Mouse (Mus musculus): ENCODE data around the gene Samd4. TPM values are rescaled to one million over a fixed set of nuclear protein-coding genes. Genes with fewer than 3 reads are reported as not detected.

Samd4 gene
- polyA plus RNA-seq, 1 experiment from 2014 or later, result 0.34 TPM

GRCm38 (mm10) chr14:47154303-47154702 lies 271.6 kb downstream of the Samd4 start:
- no peak overlapping the region for H3K9ac ChIP-seq (replicated peaks)
- no peaks in the 10 kb centered on the region for H3K4me1 ChIP-seq (ENCODE audit: insufficient read depth)
- DNase-seq (no peak), ATAC-seq (no peak)
- TF ChIP-seq EP300 (IDR thresholded peaks at IDR 0.05; ENCODE audit: low read depth) (no peak), CTCF (IDR thresholded peaks at IDR 0.05; ENCODE audit: low read depth) (no peak)
- H3K27ac ChIP-seq (ENCODE audit: low read depth), result no peak overlapping the region
- no peak overlapping the region for H3K4me2 ChIP-seq (ENCODE audit: low read depth, low read length)
- peaks cover 14% of the 10 kb centered on the region for H3K36me3 ChIP-seq (replicated peaks; ENCODE audit: insufficient read depth, low read length)
- H3K4me3 ChIP-seq (ENCODE audit: low read depth, low read length), result no peak overlapping the region
- WGBS (ENCODE audit: insufficient replicate concordance), result 81% methylated on average over 3 of the region's 3 CpGs
- no peaks in the 10 kb centered on the region for H3K9me3 ChIP-seq (ENCODE audit: low read length)
- H3K27me3 ChIP-seq (ENCODE audit: insufficient read depth, low read length), result no peaks in the 10 kb centered on the region

Small RNA genes within 50 kb of the gene (microRNA-seq; reads per million reads assigned to microRNA genes)
- 3.2 reads per million for gene Mir378c

Other genes with a start within 250 kb of the Samd4 start
- 70.1 and 72.9 TPM in 2 replicates for gene Cdkn3, start 122.3 kb upstream of the Samd4 start, polyA plus RNA-seq (2015; fragmentation: Nextera tagmentation; extraction: Ambion mirVana)
- 86.8 and 90.7 TPM in 2 replicates for gene Cnih1, start 94.4 kb upstream of the Samd4 start, polyA plus RNA-seq (2015; fragmentation: Nextera tagmentation; extraction: Ambion mirVana)
- 30.0 and 30.3 TPM in 2 replicates for gene Gmfb, start 60.6 kb upstream of the Samd4 start, polyA plus RNA-seq (2015; fragmentation: Nextera tagmentation; extraction: Ambion mirVana)
- gene Cgrrf1, start 50.7 kb upstream of the Samd4 start, polyA plus RNA-seq (2015; fragmentation: Nextera tagmentation; extraction: Ambion mirVana), result 34.8 and 35.2 TPM in 2 replicates